Mouse (Mus musculus): ENCODE data around the gene Tpst1. TPM values are rescaled to one million over a fixed set of nuclear protein-coding genes. Genes with fewer than 3 reads are reported as not detected.

Tpst1 gene
- total and polyA plus RNA-seq, 3 experiments: 31.7 to 32.3 TPM; not detected in 1

GRCm38 (mm10) chr5:130046100-130046499 lies 27.0 kb upstream of the Tpst1 start:
- H3K36me3 ChIP-seq (ENCODE audit: control insufficient read depth in 1 of 2, insufficient read depth in 2 of 2, low read length in 2 of 2): peaks cover 0 to 31% of the 10 kb centered on the region in 2 experiments; a peak in 2 of 4 replicates

GRCm38 (mm10) chr5:130046589-130046988 lies 26.5 kb upstream of the Tpst1 start:
- Histone ChIP-seq H3K9me3 (replicated peaks; ENCODE audit: insufficient read depth, low read length) (no peaks in the 10 kb centered on the region), H3K9ac (ENCODE audit: control insufficient read depth, low read depth, low read length, poor library complexity, severe bottlenecking) (no peak overlapping the region), H3K27ac (ENCODE audit: control insufficient read depth, low read depth, low read length) (no peak overlapping the region), H3K27me3 (ENCODE audit: control insufficient read depth in 1 of 2, insufficient read depth in 2 of 2, low read length in 2 of 2) (no peaks in the 10 kb centered on the region), H3K4me3 (ENCODE audit: control insufficient read depth in 1 of 2, insufficient read depth in 1 of 2, low read depth in 2 of 2, low read length in 2 of 2) (no peak overlapping the region), H3K79me2 (ENCODE audit: control insufficient read depth, insufficient read depth, low read length, poor library complexity) (no peaks in the 10 kb centered on the region), H3K4me1 (ENCODE audit: control insufficient read depth in 1 of 2, insufficient read depth in 2 of 2, low read length in 2 of 2) (no peaks in the 10 kb centered on the region), H3K36me3 (ENCODE audit: control insufficient read depth in 1 of 2, insufficient read depth in 2 of 2, low read length in 2 of 2) (peaks cover 0 to 27% of the 10 kb centered on the region in 2 experiments; a peak in 2 of 4 replicates)
- DNase-seq (ENCODE audit: low read depth, low spot score): no peak
- TF ChIP-seq BHLHE40 (IDR thresholded peaks at IDR 0.05; ENCODE audit: borderline replicate concordance, low read depth, low read length): no peak

More at GRCm38 (mm10) chr5:130046100-130046499, 27.0 kb upstream of the Tpst1 start:
- no peaks in the 10 kb centered on the region for H3K79me2 ChIP-seq (ENCODE audit: control insufficient read depth, insufficient read depth, low read length, poor library complexity)
- TF ChIP-seq MYC (IDR thresholded peaks at IDR 0.05; ENCODE audit: low read depth, low read length): no peak
- no peak for TF ChIP-seq RCOR1 (IDR thresholded peaks at IDR 0.05; ENCODE audit: low read depth, low read length)
- TF ChIP-seq TBP (IDR thresholded peaks at IDR 0.05; ENCODE audit: low read depth, low read length): no peak
- TF ChIP-seq NELFE (IDR thresholded peaks at IDR 0.05; ENCODE audit: low read depth, low read length): no peak
- TF ChIP-seq BHLHE40 (IDR thresholded peaks at IDR 0.05; ENCODE audit: borderline replicate concordance, low read depth, low read length): no peak
- TF ChIP-seq USF1 (IDR thresholded peaks at IDR 0.05; ENCODE audit: low read depth, low read length): no peak
- no peak for TF ChIP-seq SMC3 (IDR thresholded peaks at IDR 0.05; ENCODE audit: low read depth, low read length)
- TF ChIP-seq EP300 (IDR thresholded peaks at IDR 0.05; ENCODE audit: low read depth in 1 of 2, low read length in 2 of 2): no peak
- TF ChIP-seq USF2 (IDR thresholded peaks at IDR 0.05; ENCODE audit: borderline replicate concordance in 1 of 2, insufficient read depth in 1 of 2, low read depth in 1 of 2, low read length in 2 of 2): no peak
- TF ChIP-seq ZC3H11A (IDR thresholded peaks at IDR 0.05; ENCODE audit: low read depth, low read length): no peak
- TF ChIP-seq POLR2AphosphoS2 (IDR thresholded peaks at IDR 0.05; ENCODE audit: low read length): no peak
- no peak for TF ChIP-seq GATA1 (IDR thresholded peaks at IDR 0.05; ENCODE audit: low read depth, low read length)
- no peak for TF ChIP-seq ELF1 (IDR thresholded peaks at IDR 0.05; ENCODE audit: low read depth, low read length)
- no peak for TF ChIP-seq HCFC1 (IDR thresholded peaks at IDR 0.05; ENCODE audit: low read depth, low read length)
- no peak overlapping the region for H3K9ac ChIP-seq (ENCODE audit: control insufficient read depth, low read depth, low read length, poor library complexity, severe bottlenecking)
- no peak overlapping the region for H3K4me3 ChIP-seq (ENCODE audit: control insufficient read depth in 1 of 2, insufficient read depth in 1 of 2, low read depth in 2 of 2, low read length in 2 of 2)
- H3K27ac ChIP-seq (ENCODE audit: control insufficient read depth, low read depth, low read length): no peak overlapping the region
- H3K9me3 ChIP-seq (replicated peaks; ENCODE audit: insufficient read depth, low read length): no peaks in the 10 kb centered on the region
- DNase-seq (ENCODE audit: low read depth, low spot score): no peak
- no peaks in the 10 kb centered on the region for H3K4me1 ChIP-seq (ENCODE audit: control insufficient read depth in 1 of 2, insufficient read depth in 2 of 2, low read length in 2 of 2)
- H3K27me3 ChIP-seq (ENCODE audit: control insufficient read depth in 1 of 2, insufficient read depth in 2 of 2, low read length in 2 of 2): no peaks in the 10 kb centered on the region

- Histone ChIP-seq H3K4me1 (ENCODE audit: control insufficient read depth in 1 of 2, insufficient read depth in 2 of 2, low read length in 2 of 2) (no peaks in the 10 kb centered on the region), H3K9ac (ENCODE audit: control insufficient read depth, low read depth, low read length, poor library complexity, severe bottlenecking) (no peak overlapping the region), H3K27me3 (ENCODE audit: control insufficient read depth in 1 of 2, insufficient read depth in 2 of 2, low read length in 2 of 2) (no peaks in the 10 kb centered on the region), H3K4me3 (ENCODE audit: control insufficient read depth in 1 of 2, insufficient read depth in 1 of 2, low read depth in 2 of 2, low read length in 2 of 2) (no peak overlapping the region), H3K9me3 (replicated peaks; ENCODE audit: insufficient read depth, low read length) (no peaks in the 10 kb centered on the region), H3K79me2 (ENCODE audit: control insufficient read depth, insufficient read depth, low read length, poor library complexity) (no peaks in the 10 kb centered on the region), H3K27ac (ENCODE audit: control insufficient read depth, low read depth, low read length) (no peak overlapping the region), H3K36me3 (ENCODE audit: control insufficient read depth in 1 of 2, insufficient read depth in 2 of 2, low read length in 2 of 2) (peaks cover 0 to 25% of the 10 kb centered on the region in 2 experiments; a peak in 2 of 4 replicates)
- TF ChIP-seq CTCF (IDR thresholded peaks at IDR 0.05 in 2 of 3, conservative IDR thresholded peaks at IDR 0.05 in 1 of 3; ENCODE audit: control insufficient read depth in 1 of 3, insufficient read depth in 1 of 3, low read depth in 2 of 3, low read length in 3 of 3, poor library complexity in 1 of 3, severe bottlenecking in 1 of 3) (peak; percentile 63 to 80 (median 68)), MEF2A (IDR thresholded peaks at IDR 0.05; ENCODE audit: extremely low read depth, insufficient replicate concordance, low read depth, low read length, poor library complexity, severe bottlenecking) (no peak), CHD1 (IDR thresholded peaks at IDR 0.05; ENCODE audit: low read depth, low read length) (no peak), USF1 (IDR thresholded peaks at IDR 0.05; ENCODE audit: low read depth, low read length) (no peak), NRF1 (IDR thresholded peaks at IDR 0.05; ENCODE audit: insufficient read depth, low read depth, low read length, poor library complexity, severe bottlenecking) (no peak), CHD2 (IDR thresholded peaks at IDR 0.05; ENCODE audit: low read length) (no peak), SMC3 (IDR thresholded peaks at IDR 0.05; ENCODE audit: low read depth, low read length) (peak; percentile 35; the same call in 1 of the 2 replicates)
- peak; percentile 55 for DNase-seq (ENCODE audit: low read depth, low spot score)
Observed at GRCm38 (mm10) chr5:130047013-130047412, 26.1 kb upstream of the Tpst1 start.

Data from MEL (cell line).